In genomic region chr4:94829924-94830386, GRCm38 (mm10) we compare ENCODE assay signal across 10 mouse cellular contexts.
DNase-seq lines count a peak whose midpoint lies in the region; ATAC-seq and TF ChIP-seq lines count a peak whose summit lies in the region.
"Had no signal": no experiment of that assay in that cellular context is flagged by ENCODE, and none has a peak within 500 bp of the region (broad histone marks: within the 10 kb centered on the region; RNA-seq: fewer than 3 reads in every experiment).

No protein-coding gene starts in this region.

- H3K4me1 ChIP-seq in hindbrain, embryonic 14.5 days (replicated peaks; ENCODE audit: control insufficient read depth, insufficient read depth, low read length) = no peaks in the 10 kb centered on the region
- H3K4me1 ChIP-seq in hindbrain, postnatal 0 days (ENCODE audit: insufficient read depth, low read length) = no peaks in the 10 kb centered on the region
- H3K4me1 ChIP-seq in liver, embryonic 12.5 days = no peaks in the 10 kb centered on the region
- no peaks in the 10 kb centered on the region for H3K4me1 ChIP-seq in stomach, embryonic 16.5 days (ENCODE audit: control insufficient read depth, insufficient read depth, low read length)
- H3K4me1 ChIP-seq: embryonic facial prominence, embryonic 12.5 days; limb, embryonic 12.5 days had no signal

- no peaks in the 10 kb centered on the region for H3K9me3 ChIP-seq in hindbrain, embryonic 14.5 days (ENCODE audit: control insufficient read depth, low read length)
- H3K9me3 ChIP-seq in hindbrain, postnatal 0 days (ENCODE audit: low read length) = no peaks in the 10 kb centered on the region
- H3K9me3 ChIP-seq in liver, embryonic 12.5 days (replicated peaks) = no peaks in the 10 kb centered on the region
- H3K9me3 ChIP-seq in stomach, embryonic 16.5 days (replicated peaks; ENCODE audit: control insufficient read depth, low read length) = no peaks in the 10 kb centered on the region
- H3K9me3 ChIP-seq: embryonic facial prominence, embryonic 12.5 days; limb, embryonic 12.5 days had no signal

- H3K36me3 ChIP-seq in hindbrain, embryonic 14.5 days (replicated peaks; ENCODE audit: control insufficient read depth, insufficient read depth) = no peaks in the 10 kb centered on the region
- no peaks in the 10 kb centered on the region for H3K36me3 ChIP-seq in hindbrain, postnatal 0 days (ENCODE audit: insufficient read depth, low read length)
- H3K36me3 ChIP-seq in liver, embryonic 12.5 days = no peaks in the 10 kb centered on the region
- no peaks in the 10 kb centered on the region for H3K36me3 ChIP-seq in stomach, embryonic 16.5 days (ENCODE audit: control insufficient read depth, insufficient read depth, low read length)
- H3K36me3 ChIP-seq: embryonic facial prominence, embryonic 12.5 days; limb, embryonic 12.5 days had no signal

- no peak for DNase-seq in hindbrain, embryonic 14.5 days (ENCODE audit: low spot score)
- DNase-seq in hindbrain, postnatal 0 days (ENCODE audit: low spot score) = no peak
- peak; percentile 22 to 27 for DNase-seq in heart, postnatal 36 days
- no peak for DNase-seq in testis, postnatal 14 days (ENCODE audit: low spot score)
- DNase-seq in layer of hippocampus, postnatal 25 days (ENCODE audit: extremely low spot score in 1 of 2, low spot score in 1 of 2) = no peak
- DNase-seq in MN1 (ENCODE audit: low spot score) = no peak

- no peak for TF ChIP-seq CTCF in hindbrain, postnatal 0 days (IDR thresholded peaks at IDR 0.05; ENCODE audit: low read depth)

- H3K4me3 ChIP-seq in hindbrain, embryonic 14.5 days (replicated peaks; ENCODE audit: low read length) = no peak overlapping the region
- no peak overlapping the region for H3K4me3 ChIP-seq in hindbrain, postnatal 0 days (ENCODE audit: low read length)
- H3K4me3 ChIP-seq in liver, embryonic 12.5 days = no peak overlapping the region
- H3K4me3 ChIP-seq in stomach, embryonic 16.5 days (replicated peaks; ENCODE audit: low read length) = no peak overlapping the region
- H3K4me3 ChIP-seq: embryonic facial prominence, embryonic 12.5 days; limb, embryonic 12.5 days had no signal

- no peaks in the 10 kb centered on the region for H3K27me3 ChIP-seq in hindbrain, embryonic 14.5 days (ENCODE audit: control insufficient read depth, insufficient read depth, low read length)
- no peaks in the 10 kb centered on the region for H3K27me3 ChIP-seq in hindbrain, postnatal 0 days (ENCODE audit: insufficient read depth, low read length)
- H3K27me3 ChIP-seq in liver, embryonic 12.5 days (replicated peaks) = no peaks in the 10 kb centered on the region
- H3K27me3 ChIP-seq in stomach, embryonic 16.5 days (ENCODE audit: control insufficient read depth, insufficient read depth, low read length) = no peaks in the 10 kb centered on the region
- H3K27me3 ChIP-seq: embryonic facial prominence, embryonic 12.5 days; limb, embryonic 12.5 days had no signal

- intact Hi-C loops in heart, postnatal 36 days (cut with DNase I) = loop anchor here (1.0 to 5.0 kb wide), 2 partner anchors 84 to 163 kb away; no protein-coding TSS in a partner anchor

- no peak overlapping the region for H3K9ac ChIP-seq in hindbrain, embryonic 14.5 days
- H3K9ac ChIP-seq in hindbrain, postnatal 0 days (replicated peaks; ENCODE audit: low read length) = no peak overlapping the region
- no peak overlapping the region for H3K9ac ChIP-seq in liver, embryonic 12.5 days
- no peak overlapping the region for H3K9ac ChIP-seq in stomach, embryonic 16.5 days (ENCODE audit: low read length)
- H3K9ac ChIP-seq: embryonic facial prominence, embryonic 12.5 days; limb, embryonic 12.5 days had no signal

- no peak for ATAC-seq in hindbrain, embryonic 14.5 days (ENCODE audit: low FRiP score)
- ATAC-seq in hindbrain, postnatal 0 days = no peak
- ATAC-seq in liver, embryonic 12.5 days = 0 out of 2 replicates have a peak, but pooled peaks have one; percentile 21
- ATAC-seq in stomach, embryonic 16.5 days (ENCODE audit: insufficient read depth, low FRiP score) = peak; percentile 40

- 0 out of 2 replicates have a peak overlapping the region, but pooled peaks have one; percentile 5 for H3K27ac ChIP-seq in hindbrain, embryonic 14.5 days
- no peak overlapping the region for H3K27ac ChIP-seq in hindbrain, postnatal 0 days
- H3K27ac ChIP-seq in liver, embryonic 12.5 days = no peak overlapping the region
- H3K27ac ChIP-seq in stomach, embryonic 16.5 days (ENCODE audit: low read length) = no peak overlapping the region
- H3K27ac ChIP-seq: embryonic facial prominence, embryonic 12.5 days; limb, embryonic 12.5 days had no signal

- WGBS in hindbrain, embryonic 14.5 days = 68% methylated on average over 6 of the region's 6 CpGs
- 69% methylated on average over 6 of the region's 6 CpGs for WGBS in hindbrain, postnatal 0 days
- WGBS in liver, embryonic 12.5 days (ENCODE audit: insufficient replicate concordance) = 29% methylated on average over 6 of the region's 6 CpGs
- 52% methylated on average over 6 of the region's 6 CpGs for WGBS in stomach, embryonic 16.5 days

- H3K4me2 ChIP-seq in hindbrain, embryonic 14.5 days (replicated peaks) = no peak overlapping the region
- H3K4me2 ChIP-seq in hindbrain, postnatal 0 days (ENCODE audit: low read depth, low read length) = no peak overlapping the region
- no peak overlapping the region for H3K4me2 ChIP-seq in liver, embryonic 12.5 days
- no peak overlapping the region for H3K4me2 ChIP-seq in stomach, embryonic 16.5 days (ENCODE audit: low read depth, low read length)
- H3K4me2 ChIP-seq: embryonic facial prominence, embryonic 12.5 days; limb, embryonic 12.5 days had no signal

Comparison
In these comparisons a context has a peak if more than half of its experiments do, and no peak if none do; other contexts are left out.
1. ATAC-seq: peak in liver, embryonic 12.5 days (single experiment) and stomach, embryonic 16.5 days (single experiment); none in hindbrain, embryonic 14.5 days (single experiment) and hindbrain, postnatal 0 days (single experiment).
2. DNase-seq: peak in heart, postnatal 36 days (2 of 2); none in hindbrain, embryonic 14.5 days (single experiment), hindbrain, postnatal 0 days (single experiment), testis, postnatal 14 days (single experiment), layer of hippocampus, postnatal 25 days (0 of 2) and MN1 (single experiment).